Mouse (Mus musculus) testis, postnatal 14 days (tissue): Measurements from ENCODE around the gene Terf2.
"Not testable (repeated sequence)": the region's sequence is repeated elsewhere in the genome, so short reads cannot be mapped to it uniquely, and the experiment has no call there.

Experiments
- DNase-seq: peaks from one replicate; pipeline ENCODE4 v3.0.0; 2021; ENCODE audit warnings: low spot score

Terf2 gene

GRCm38 (mm10) chr8:107114150-107115007, 18.0 kb upstream of the Terf2 start:
- DNase-seq, result no peak

DNA sequence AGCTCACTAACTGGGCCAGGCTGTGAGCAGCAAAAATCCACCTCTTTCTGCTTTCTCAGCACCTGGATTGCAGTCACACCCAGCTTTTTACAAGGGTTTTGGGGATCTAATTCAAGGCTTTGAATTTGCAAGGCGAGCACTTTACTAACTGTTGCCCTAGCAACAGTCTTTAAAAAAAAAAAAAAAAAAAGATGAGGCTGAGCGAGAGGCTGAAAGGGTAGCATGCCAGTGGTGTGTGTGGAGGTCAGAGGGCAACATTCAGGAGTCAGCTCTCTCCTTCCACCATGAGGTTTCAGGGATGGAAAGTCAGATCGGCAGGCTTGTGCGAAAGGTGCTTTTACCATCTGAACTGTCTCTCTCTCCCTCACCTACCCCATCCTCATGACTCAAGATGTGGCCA, 16.9 kb upstream of the Terf2 start:
- DNase-seq, result no peak

- DNase-seq, result no peak
Measured at GRCm38 (mm10) chr8:107111340-107112105, 15.2 kb upstream of the Terf2 start.

GRCm38 (mm10) chr8:107110629-107111330, 14.4 kb upstream of the Terf2 start:
- no peak for DNase-seq

DNA sequence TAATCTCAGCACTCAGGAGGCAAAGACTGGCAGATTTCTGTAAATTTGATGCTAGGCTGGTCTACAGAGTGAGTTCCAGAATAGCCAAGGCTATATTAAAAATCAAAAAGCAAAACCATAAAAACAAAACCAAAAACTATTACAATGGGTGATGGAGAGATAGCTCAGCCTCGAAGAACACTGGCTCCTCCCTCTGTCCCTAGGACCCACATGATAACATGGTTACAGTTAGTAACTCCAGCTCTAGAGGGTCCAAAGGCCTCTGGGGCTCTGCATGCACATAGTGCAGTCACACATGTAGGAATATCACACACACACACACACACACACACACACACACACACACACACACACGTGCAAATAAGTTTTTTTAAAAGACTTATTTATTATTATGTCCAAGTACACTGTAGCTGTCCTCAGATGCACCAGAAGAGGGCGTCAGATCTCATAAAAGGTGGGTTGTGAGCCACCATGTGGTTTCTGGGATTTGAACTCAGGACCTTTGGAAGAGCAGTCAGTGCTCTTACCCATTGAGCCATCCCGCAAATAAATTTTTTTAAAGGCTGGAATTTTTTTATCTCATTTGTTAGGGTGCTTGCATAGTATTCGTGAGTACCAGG, 13.6 kb upstream of the Terf2 start:
- DNase-seq, result no peak

DNA sequence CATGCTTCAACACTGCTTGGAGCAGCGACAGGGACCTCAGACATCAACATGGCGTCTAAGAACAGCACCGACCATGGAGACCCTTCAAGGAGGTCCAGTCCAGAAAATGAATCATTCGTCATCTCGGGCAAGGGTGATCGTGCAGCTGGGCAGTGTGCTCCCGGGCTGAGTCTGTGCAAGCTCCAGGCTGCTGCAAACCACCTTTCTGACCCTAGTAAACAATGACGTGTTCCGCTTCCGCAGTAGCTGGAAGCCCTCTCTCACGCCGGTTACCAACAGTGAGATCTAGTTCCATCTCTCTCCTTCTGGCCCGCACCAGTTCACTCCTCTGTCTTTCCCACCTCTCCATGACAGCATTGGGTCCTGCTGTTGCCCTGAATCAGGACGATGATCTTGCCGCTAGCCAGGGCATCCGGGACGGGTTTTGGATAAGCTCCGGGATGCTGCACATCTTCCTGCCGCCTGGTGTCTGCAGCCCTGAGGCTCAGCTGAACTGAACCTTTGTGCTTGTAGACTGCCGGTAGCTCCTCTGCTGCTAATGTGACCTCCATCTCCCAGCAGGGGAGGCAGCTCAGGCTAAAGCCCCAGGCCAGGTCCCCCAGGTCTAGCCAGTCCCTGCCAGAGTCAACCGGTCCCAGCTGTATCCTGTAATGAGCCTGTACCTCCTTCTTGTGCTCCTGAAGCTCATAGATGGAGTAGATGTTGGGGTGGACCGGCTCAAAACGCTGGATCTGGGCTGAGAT, 12.8 kb upstream of the Terf2 start:
- DNase-seq, result no peak

DNA sequence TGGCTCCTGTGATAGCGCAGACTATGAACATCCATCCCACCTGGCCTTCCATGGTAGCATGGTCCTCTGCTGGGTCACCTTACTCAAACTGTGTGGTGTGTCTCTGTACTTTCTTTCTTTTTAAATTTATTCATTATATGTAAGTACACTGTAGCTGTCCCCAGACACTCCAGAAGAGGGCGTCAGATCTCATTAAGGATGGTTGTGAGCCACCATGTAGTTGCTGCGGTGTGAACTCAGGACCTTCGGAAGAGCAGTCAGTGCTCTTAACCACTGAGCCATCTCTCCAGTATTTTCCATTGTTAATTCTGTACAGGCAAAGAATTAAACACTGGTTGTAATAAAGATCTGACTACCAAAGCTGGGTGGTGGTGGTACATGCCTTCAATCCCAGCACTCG, 11.7 kb upstream of the Terf2 start:
- not testable (repeated sequence) for DNase-seq

DNA sequence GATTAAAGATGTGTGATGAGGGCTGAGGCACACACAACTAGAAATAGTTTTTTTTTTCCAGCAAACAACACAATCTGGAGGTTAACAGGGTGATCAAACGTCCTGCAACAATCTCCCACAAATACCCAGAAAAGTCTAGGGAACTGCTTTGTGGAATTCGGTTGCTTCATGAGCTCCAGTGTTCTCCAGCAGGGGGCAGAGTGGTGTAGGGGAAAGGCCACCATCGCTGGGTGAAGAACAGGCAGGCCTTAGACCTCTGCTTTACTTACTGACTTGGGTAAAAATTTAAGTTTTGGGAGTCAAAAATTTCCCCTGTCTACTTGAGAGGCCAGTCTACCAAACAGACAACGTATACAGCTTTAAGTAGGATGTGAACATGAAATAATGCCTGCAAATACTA, 8.2 kb upstream of the Terf2 start:
- DNase-seq, result peak; percentile 49

GRCm38 (mm10) chr8:107100635-107101034, 4.3 kb upstream of the Terf2 start:
- DNase-seq, result no peak

DNA sequence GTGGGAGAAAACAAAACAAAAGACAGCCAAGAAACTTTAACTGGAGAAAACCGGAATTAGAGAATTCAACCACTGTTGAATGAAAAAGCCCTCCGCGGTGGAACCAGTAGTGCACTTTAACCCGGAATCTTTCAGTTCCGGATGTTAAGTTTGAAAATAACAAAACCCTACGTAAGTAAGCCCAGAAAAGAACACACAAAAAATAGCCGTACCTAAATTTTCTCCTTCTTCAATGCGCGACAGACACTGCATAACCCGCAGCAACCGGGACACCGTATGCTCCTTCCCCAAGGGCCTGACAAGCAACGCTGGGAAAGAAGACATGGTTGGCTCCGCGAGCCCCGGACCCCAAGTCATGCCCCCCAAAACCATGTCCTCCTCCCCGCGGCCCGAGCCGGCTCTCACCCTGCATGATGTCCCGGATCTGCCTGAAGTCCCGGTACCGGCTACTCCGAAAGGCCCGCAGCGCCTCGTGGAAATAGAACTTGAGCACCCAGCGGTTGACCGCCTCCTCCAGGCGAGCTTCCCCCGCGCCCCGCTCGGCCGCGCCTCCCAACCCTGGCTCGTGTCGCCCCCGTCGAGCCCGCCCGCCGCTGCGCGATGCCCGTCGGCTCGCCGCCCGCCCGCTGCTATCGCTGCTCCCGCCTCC, 506 bp downstream of the Terf2 start:
- no peak for DNase-seq

DNA sequence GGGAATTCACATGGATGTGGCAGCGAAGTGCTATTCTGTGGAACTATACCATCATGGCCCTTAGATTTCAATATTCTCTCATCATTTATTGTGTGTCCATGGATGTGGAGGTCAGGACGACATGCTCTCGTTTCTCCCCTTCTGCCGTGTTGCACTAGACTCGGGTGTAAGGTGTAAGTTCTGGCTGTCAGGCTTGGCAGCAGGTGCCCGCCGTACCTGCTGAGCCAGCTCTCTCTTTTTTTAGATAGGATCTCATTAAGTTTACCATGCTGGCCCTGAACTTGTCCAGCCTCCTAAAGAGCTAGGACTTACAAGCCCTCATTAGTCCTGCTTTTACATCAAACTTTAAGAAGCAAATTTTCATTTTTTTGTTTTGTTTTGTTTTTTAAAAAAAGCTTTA, 5.8 kb downstream of the Terf2 start:
- no peak for DNase-seq

GRCm38 (mm10) chr8:107088526-107089063, 7.8 kb downstream of the Terf2 start:
- DNase-seq, result no peak

DNA sequence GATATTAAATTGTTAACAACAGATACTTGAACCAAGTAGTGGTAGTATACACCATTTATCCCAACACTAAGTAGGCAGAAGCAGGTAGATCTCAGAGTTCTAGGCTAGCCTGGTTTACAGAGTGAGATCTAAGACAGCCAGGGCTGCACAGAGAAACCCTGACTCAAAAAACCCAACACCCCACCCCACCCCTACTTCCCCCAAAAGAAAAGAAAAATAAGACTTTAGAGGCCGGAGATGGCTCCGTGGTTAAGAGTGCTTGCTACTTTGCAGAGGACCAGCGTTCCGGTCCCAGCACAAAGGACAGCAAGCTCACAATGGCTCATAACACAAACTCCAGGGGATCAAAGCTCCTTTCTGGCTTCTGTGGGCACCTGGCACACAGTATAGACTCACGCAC, 10.3 kb downstream of the Terf2 start:
- DNase-seq, result no peak

GRCm38 (mm10) chr8:107085358-107085757, 11.0 kb downstream of the Terf2 start:
- no peak for DNase-seq

DNA sequence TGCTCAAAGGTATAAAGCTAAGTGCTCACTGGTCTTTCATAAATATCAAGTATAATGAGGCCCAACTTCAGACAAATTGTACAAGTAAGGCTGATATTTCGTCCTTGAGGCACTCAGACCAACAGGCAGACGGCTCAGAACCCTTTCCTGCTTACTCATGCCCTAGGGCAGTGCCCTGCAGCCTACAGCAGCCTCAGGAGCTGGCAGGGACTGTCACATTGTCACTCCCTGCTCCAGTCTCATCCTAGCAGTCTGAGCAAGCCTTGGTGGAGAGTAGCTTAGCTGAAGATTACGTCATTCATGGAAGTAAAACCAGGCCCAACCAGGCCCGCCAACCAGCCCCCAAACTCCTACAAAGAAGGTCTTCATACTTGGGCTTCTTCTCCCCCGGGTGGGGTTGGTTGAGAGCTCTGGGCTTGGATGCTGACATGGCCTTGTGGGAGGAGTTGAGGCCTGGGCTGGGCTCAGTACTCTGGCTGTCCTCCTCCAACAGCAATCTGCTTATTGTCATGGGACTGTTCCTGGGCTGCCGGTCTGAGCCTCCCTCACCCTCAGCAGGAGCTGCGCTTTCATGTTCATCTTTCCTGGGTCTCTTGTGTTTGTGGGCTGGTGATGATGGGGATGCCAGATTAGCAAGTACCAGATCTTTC, 20.0 kb downstream of the Terf2 start:
- no peak for DNase-seq

DNA sequence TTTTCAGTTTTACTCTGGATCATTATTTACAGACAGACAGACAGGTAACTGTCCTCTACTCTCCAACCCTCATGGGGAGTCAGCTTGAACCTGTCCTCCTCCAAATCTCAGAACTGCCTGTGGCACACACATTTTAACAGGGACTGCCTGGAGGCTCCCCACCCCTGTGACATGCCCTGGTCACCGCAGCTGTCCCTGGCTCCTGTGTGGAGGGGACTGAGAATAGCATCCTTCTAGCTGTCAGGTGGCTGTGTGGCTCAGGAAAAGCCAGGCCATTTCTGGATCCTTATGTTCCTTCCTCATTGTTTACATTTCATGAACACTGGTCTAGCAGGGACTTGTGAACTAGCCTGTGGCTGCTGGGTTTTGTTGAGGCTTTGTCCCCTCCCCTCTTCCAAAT, 22.2 kb downstream of the Terf2 start:
- DNase-seq, result no peak

- no peak for DNase-seq
Measured at GRCm38 (mm10) chr8:107073706-107074105, 22.6 kb downstream of the Terf2 start.

- no peak for DNase-seq
Measured at GRCm38 (mm10) chr8:107065511-107066496, 30.5 kb downstream of the Terf2 start, which contains the start of gene Tmed6. TSS of gene Tmed6 (minus strand) at chr8:107065644.

- no peak for DNase-seq
Measured at GRCm38 (mm10) chr8:107062613-107063012, 33.7 kb downstream of the Terf2 start.
